ENCODE assay signal across 19 mouse cellular contexts in the genomic region with DNA sequence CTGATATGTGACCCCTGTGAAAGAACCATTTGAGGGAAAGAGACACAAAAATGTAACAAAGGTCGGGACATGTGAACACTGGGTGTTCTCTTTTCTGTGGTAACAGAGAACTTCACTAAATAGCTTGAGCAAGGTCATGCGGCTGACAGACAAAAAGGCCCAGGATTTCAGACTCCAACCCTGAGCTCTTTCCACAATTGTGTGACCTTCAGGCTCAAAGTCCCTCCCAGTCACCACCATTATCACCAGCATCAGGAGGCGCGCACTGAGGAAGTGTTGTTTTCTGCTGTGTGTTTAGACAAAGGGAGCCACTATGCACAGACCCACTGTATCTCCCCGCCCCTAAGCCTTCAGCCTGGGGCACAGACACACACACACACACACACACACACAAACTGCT.
"Had no signal": no experiment of that assay in that cellular context is flagged by ENCODE, and none has a peak within 500 bp of the region (broad histone marks: within the 10 kb centered on the region; RNA-seq: fewer than 3 reads in every experiment).

No protein-coding gene starts in this region.

- H3K9ac ChIP-seq: limb, embryonic 13.5 days; liver, embryonic 13.5 days; midbrain, embryonic 13.5 days; neural tube, embryonic 13.5 days; stomach, embryonic 15.5 days had no signal

- H3K9me3 ChIP-seq: limb, embryonic 10.5 days; limb, embryonic 13.5 days; liver, embryonic 13.5 days; midbrain, embryonic 10.5 days; midbrain, embryonic 13.5 days; neural tube, embryonic 13.5 days; stomach, embryonic 15.5 days had no signal

- DNase-seq: kidney, adult 8-10 months; kidney, postnatal 14 days; kidney, postnatal 4 days; liver; liver, embryonic 13.5 days; lung, adult 2 months; retina, postnatal 1 day; right cerebral cortex, postnatal 25 days; spleen, adult 18-20 months; thymus, postnatal 36 days had no signal

- H3K36me3 ChIP-seq: limb, embryonic 13.5 days; liver, embryonic 13.5 days; midbrain, embryonic 10.5 days; midbrain, embryonic 13.5 days; neural tube, embryonic 13.5 days; stomach, embryonic 15.5 days had no signal

- H3K4me1 ChIP-seq: liver, embryonic 13.5 days; megakaryocyte, embryonic 14.5 days; midbrain, embryonic 13.5 days; stomach, embryonic 15.5 days had no signal

- H3K27me3 ChIP-seq: limb, embryonic 13.5 days; liver, embryonic 13.5 days; megakaryocyte, embryonic 14.5 days; stomach, embryonic 15.5 days had no signal

- H3K27ac ChIP-seq: limb, embryonic 10.5 days; limb, embryonic 13.5 days; liver, embryonic 13.5 days; midbrain, embryonic 10.5 days; midbrain, embryonic 13.5 days; neural tube, embryonic 13.5 days; stomach, embryonic 15.5 days had no signal

- H3K4me2 ChIP-seq: limb, embryonic 13.5 days; liver, embryonic 13.5 days; midbrain, embryonic 13.5 days; neural tube, embryonic 13.5 days; stomach, embryonic 15.5 days had no signal

- ATAC-seq: midbrain, embryonic 13.5 days; midbrain, embryonic 16.5 days had no signal

- H3K4me3 ChIP-seq: limb, embryonic 10.5 days; limb, embryonic 13.5 days; liver, embryonic 13.5 days; megakaryocyte, embryonic 14.5 days; midbrain, embryonic 10.5 days; midbrain, embryonic 13.5 days; myocyte; neural tube, embryonic 13.5 days; stomach, embryonic 15.5 days had no signal
